Mouse (Mus musculus) cerebral cortex, adult 2 months (tissue): ENCODE measurements around the gene Gm9972.

ENCODE experiments used
- WGBS: fragments of 180-500 bp; shearing (Covaris S2); methylation state at CpG from one replicate; pipeline ENCODE4 v1.1.7; 2018; 5-methylcytosine and 5-hydroxymethylcytosine counted together

Gene Gm9972

DNA sequence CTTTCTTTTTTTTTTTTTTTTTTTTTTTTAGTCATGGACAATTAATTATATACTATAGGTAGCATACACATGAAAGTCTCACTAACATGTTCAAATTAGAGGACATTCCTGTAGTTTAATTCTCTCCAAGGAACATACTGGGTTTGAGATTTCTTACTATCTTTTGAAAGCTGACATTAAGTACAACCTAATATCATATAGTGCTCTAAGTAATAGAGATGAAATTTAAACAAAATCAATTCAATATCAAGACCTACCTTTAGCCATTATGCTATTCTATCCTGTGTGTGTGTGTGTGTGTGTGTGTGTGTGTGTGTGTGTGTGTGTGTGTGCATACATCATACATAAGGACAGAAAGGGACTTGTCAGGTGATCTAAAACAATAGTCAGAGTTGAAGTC lies at the start of gene Gm9972:
Gene Gm9972, plus strand, starts transcription at position 301 of the 400 bp plus-strand sequence.

GRCm38 (mm10) chr11:42999188-42999587 lies 36.4 kb upstream of the Gm9972 start:
- whole genome bisulfite sequencing = 50% methylated on average over 3 of the region's 3 CpGs

GRCm38 (mm10) chr11:43011941-43012340 lies 23.6 kb upstream of the Gm9972 start:
- 70% methylated on average over 2 of the region's 2 CpGs for WGBS

GRCm38 (mm10) chr11:43012980-43013379 lies 22.6 kb upstream of the Gm9972 start:
- WGBS = 72% methylated on average over 4 of the region's 4 CpGs

DNA sequence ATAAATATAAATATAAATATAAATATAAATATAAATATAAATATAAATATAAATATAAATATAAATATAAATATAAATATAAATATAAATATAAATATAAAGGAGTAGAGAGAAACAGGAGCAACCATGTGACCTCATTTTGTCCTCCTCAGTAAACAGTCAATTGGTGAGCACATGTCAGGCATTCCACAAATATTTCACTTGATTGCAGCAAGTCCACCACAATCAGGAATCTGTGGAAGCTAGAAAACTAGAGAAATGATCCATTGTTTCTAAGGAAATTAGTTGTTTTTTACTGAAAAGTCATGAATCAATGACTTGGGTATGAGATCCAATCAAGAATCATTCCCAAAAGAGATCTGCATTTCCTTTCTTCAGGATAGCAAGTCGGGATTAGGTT lies 5.7 kb upstream of the Gm9972 start:
- 85% methylated on average over 1 of the region's 1 CpGs for WGBS

DNA sequence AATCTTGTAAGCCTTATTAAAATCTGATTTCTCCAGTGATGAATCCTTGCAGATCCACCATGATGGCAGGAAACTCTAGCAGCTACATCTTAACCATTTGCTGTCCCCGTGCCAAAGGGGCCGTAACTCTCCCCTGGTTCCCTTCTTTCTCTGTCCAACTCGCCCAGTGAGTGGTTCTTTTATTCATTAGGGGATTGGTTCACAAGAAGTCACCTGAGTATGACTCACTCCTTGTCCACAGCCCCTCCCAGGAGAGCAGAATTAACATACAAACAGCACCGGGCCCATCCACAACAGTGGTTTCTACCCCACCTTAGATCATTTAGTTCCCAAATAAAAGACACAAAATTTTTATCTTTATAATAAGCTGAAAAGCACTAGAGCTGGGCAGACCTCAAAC lies 3.4 kb upstream of the Gm9972 start:
- WGBS = 87% methylated on average over 4 of the region's 4 CpGs

- WGBS = 69% methylated on average over 3 of the region's 3 CpGs
These were observed 10.5 kb downstream of the Gm9972 start for GRCm38 (mm10) chr11:43045871-43046548.

DNA sequence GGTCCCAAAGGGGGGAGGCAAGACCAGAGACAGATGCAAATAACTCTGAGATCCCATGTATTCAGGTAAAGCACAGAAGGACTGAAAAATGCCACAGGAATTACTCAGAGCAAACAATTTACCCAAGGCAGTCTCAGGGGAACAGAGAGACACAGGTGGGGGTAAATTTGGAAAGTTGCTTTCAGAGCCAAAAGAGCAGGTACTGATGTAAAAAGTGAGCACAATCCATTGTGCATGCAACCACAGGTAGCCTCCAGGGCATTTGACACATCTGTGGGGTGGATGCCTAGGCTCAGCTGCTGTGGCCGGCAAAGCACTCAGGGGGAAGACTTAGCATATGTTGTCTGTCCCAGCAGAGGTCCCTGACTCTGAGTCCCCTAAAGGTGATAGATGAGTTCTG lies 13.8 kb downstream of the Gm9972 start:
- WGBS = 77% methylated on average over 1 of the region's 1 CpGs

DNA sequence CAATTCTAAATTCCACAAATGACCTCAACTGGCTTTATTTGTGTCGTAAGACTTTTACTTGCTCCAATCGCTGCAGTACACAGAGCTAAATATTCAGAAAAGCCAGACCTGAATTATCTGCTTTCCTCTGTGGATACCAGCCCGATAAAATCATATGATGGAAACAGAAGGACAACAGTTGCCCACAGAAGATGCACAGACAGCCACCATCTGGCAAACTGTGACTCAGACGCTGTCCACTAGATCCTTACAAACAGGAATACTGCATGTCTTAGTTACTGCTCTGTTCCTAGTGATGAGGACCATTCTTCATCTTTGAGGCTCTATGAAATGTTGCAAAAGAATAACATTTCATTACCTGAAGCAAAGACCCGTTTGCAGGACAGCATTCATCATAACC lies 19.4 kb downstream of the Gm9972 start:
- WGBS = 56% methylated on average over 5 of the region's 5 CpGs

DNA sequence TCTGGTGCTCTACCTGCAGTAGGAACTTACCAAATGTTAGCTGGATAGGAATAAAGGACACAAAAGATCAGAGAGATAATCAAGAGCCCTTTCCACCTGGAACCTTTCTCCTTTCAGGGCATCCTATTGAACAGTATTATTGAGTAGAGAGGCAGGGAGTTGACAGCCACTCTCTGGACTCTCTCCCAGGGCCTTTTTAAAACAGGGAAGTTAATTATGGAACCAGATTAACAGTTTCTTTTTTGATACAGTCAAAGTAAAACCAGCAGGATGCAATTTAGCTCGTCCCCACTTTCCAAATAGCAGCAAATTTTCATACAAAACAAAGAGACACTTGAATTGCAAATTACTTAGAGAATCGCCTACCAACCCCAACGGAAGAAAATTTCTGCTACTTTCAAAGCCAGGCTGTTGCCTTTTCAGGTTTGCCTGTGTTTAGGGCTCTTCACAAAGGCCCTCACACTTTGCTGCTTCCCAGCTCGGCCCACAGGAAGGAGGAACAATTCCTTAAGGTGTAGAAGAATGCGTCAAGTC lies 24.0 kb downstream of the Gm9972 start:
- WGBS = 23% methylated on average over 5 of the region's 5 CpGs

- 28% methylated on average over 3 of the region's 3 CpGs for WGBS
These were observed 26.7 kb downstream of the Gm9972 start for GRCm38 (mm10) chr11:43062286-43062685.

GRCm38 (mm10) chr11:43086309-43087050 lies 50.9 kb downstream of the Gm9972 start:
- WGBS = 73% methylated on average over 8 of the region's 8 CpGs
